Mouse (Mus musculus) spleen, adult 12 weeks (tissue): ENCODE results near the gene Olfr1197.

Experiments
- DNase-seq: peaks from one replicate; pipeline ENCODE4 v3.0.0; 2022; ENCODE audit warnings: low spot score

Olfr1197 gene

GRCm38 (mm10) chr2:88732266-88732665 lies at the start of gene Olfr1197:
TSS of gene Olfr1197 (minus strand) at chr2:88732366.
- DNase-seq = no peak

GRCm38 (mm10) chr2:88770388-88770787 lies 38.2 kb upstream of the Olfr1197 start, which contains the start of gene Olfr1200:
TSS of gene Olfr1200 (minus strand) at chr2:88770488.
- no peak for DNase-seq

- no peak for DNase-seq
These were observed 28.2 kb upstream of the Olfr1197 start, which contains the start of gene Olfr1199 for GRCm38 (mm10) chr2:88760369-88760768. TSS of gene Olfr1199 (minus strand) at chr2:88760469.

DNA sequence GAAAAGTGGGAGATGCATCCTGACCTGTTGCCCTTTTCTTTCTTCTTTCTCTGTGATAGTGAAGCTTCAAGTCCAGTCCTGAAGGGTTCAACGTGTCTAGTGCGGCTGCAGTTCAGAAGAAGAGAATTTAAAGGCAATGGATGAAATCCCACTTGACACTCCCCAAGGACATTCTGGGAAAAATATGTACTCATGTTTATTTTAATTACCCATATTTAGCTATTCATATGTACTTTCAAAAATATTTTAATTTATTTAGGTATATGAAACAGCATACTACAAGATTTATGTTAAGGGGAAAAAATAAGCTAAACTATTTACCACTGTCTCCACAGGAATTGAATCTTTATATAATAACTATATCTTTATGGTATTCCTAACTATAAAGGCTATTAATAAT lies 19.1 kb upstream of the Olfr1197 start, which contains the start of gene Olfr1198:
Gene Olfr1198 (minus strand): TSS at position 101 of the 400 bp plus-strand sequence.
- DNase-seq = no peak

DNA sequence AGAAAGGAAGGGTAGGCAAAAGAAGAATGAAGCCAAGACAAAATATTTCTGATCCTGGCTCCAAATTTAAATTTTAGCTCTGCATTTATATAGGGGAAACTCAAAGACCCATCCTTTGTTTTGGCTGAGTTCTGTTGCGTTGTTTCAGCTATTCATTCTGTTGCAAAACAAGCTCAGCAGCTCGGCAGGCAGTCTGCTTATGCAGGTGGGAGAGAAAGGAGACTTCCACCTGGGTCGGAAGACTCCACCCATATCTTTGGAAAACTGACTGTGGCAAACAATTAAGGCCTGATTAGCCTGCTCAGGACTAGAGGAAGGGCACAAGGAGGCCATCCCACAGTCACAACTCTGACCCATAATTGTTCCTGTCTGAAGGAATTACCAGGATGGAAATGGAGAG lies 11.2 kb upstream of the Olfr1197 start:
- no peak for DNase-seq

GRCm38 (mm10) chr2:88704497-88704896 lies 27.7 kb downstream of the Olfr1197 start, which contains the start of gene Olfr1196:
TSS of gene Olfr1196 (minus strand) at chr2:88704597.
- no peak for DNase-seq

DNA sequence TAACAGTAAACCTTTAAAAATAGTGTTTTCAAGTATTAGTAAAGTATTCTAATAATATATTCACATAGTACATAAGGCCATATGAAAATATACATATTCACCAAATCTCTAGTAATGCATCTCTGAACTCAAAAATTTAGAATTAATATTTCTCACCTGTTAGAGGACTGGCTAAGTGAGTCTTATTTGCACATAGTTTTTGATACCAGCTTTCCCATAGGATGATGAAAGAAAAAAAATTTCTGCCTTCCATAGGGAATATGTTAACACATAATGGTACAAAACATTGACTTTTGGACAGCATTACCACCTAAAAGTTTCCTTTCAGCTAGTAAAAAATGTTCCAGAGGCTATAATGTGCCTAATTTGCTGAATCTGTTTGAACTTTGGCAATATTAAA lies 43.1 kb downstream of the Olfr1197 start, which contains the start of gene Olfr1195:
Gene Olfr1195 (minus strand): TSS at position 101 of the 400 bp plus-strand sequence.
- DNase-seq = no peak
